Mouse (Mus musculus): ENCODE measurements around the gene Cbfb. TPM values are rescaled to one million over a fixed set of nuclear protein-coding genes. Genes with fewer than 3 reads are reported as not detected.

Cbfb gene
- polyA plus RNA-seq (2012; rRNA removed) = 25.0 and 35.6 TPM in 2 replicates

DNA sequence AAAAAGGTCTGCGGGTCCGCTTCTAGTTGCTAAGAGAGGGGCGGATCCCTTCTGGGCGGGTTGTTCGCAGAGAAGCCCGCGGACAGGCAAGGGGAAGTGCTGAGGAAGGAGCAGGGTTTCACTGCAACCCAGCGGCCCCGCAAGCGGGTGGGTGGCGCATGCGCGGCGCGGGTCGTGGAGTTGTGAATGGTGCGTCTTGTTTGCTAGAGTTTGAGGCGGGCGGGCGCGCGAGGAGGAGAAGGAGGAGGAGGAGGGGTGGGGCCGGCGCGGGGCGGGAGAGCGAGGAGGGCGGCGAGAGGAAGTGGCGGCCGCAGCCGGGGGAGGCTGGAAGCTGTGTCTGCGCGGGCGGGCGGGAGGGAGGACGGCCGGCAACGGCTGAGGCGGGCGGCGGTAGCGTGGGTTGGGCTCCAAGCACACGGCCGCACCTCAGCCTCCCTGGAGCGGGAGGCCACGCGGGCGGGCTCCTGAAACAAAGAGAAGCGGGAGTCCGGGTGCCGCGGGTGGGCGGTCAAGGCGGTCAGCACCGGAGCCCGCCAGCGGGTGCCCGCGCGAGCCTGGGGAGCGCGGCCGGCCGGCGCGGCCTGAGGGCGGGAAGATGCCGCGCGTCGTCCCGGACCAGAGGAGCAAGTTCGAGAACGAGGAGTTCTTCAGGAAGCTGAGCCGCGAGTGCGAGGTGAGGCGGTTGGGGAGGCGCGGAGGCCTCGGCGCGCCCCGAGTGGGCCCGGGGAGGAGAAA is at the start of gene Cbfb:
TSS of gene Cbfb (plus strand) at position 294 of the 735 bp plus-strand sequence.

GRCm38 (mm10) chr8:105131509-105131908 is 39.0 kb upstream of the Cbfb start, which contains the start of gene Ces4a:
Gene Ces4a (plus strand): TSS chr8:105131800.

GRCm38 (mm10) chr8:105224413-105225271 is 54.2 kb downstream of the Cbfb start, which contains the start of gene D230025D16Rik:
Gene D230025D16Rik (plus strand): TSS chr8:105225145.

GRCm38 (mm10) chr8:105254966-105255350 is 84.5 kb downstream of the Cbfb start, which contains the start of gene B3gnt9:
Gene B3gnt9 (minus strand): TSS chr8:105255153.

DNA sequence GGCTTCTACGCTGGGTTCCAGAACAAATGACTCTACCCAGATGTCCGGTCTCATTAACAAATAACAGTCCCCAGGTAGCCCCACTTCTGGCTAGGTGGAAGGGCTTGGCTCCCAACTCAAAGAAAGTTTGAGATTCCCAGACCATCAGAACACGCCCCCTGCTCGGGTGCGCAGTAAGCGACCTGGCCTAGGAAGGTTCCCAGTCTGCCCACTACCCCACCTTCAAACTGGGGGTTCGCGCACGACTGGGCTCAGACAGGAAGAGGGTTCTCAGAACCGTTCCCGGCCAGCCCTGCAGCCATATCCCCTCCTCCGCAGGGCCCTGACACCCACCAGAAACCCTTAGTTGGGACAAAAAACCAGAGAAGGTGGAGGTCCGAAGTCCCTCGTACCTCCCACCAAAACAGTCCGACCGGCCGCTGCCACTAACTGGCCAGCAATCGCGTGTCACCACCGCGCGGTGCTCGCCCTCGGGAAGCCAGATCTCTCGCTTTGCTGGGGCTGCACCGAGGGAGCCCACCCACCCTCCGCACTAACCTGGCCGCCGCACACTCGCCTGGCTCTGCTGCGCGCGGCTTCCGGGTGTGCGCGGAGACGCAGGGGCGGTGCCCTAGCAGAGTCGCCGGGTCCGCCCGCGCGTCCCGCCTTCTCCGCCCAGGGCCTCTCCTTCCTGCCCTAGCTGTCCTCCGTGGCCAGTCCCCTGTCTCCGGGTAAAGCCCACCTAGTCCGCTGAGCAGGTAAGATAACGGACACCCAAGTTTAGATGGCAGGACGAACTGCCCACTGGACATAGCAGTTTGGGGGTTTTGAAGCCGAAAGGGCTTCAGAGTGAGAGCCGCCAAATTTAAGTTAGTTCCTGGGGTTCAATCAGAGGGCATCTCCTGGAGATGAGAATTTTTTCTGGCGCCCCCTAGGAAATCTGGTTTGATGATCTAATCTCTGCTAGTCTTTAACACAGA is 93.8 kb downstream of the Cbfb start, which contains the start of the genes Tradd and Fbxl8:
TSS of gene Tradd (minus strand) at position 586 of the 959 bp plus-strand sequence.
TSS of gene Fbxl8 (plus strand) at position 625 of the 959 bp plus-strand sequence.

Other genes starting within 250 kb of the Cbfb start
- 0.04 TPM in 1 of 2 replicates, not detected in the other for gene Ces2e, start 244.4 kb upstream of the Cbfb start, polyA plus RNA-seq (2012; rRNA removed)
- 0.03 TPM in 1 of 2 replicates, not detected in the other for gene Ces2f, start 223.3 kb upstream of the Cbfb start, polyA plus RNA-seq (2012; rRNA removed)
- gene Ces2g, start 209.0 kb upstream of the Cbfb start, polyA plus RNA-seq (2012; rRNA removed) = 0.02 and 0.16 TPM in 2 replicates
- gene Ces2h, start 169.8 kb upstream of the Cbfb start, polyA plus RNA-seq (2012; rRNA removed) = not detected in 2 replicates
- not detected in 2 replicates for gene Ces3a, start 122.1 kb upstream of the Cbfb start, polyA plus RNA-seq (2012; rRNA removed)
- not detected in 2 replicates for gene Ces3b, start 86.9 kb upstream of the Cbfb start, polyA plus RNA-seq (2012; rRNA removed)
- gene Ces4a, start 38.9 kb upstream of the Cbfb start, polyA plus RNA-seq (2012; rRNA removed) = 0.05 TPM in 1 of 2 replicates, not detected in the other
- 29.8 and 31.5 TPM in 2 replicates for gene D230025D16Rik, start 54.5 kb downstream of the Cbfb start, polyA plus RNA-seq (2012; rRNA removed)
- 6.7 and 13.8 TPM in 2 replicates for gene B3gnt9, start 84.5 kb downstream of the Cbfb start, polyA plus RNA-seq (2012; rRNA removed)
- gene Tradd, start 93.9 kb downstream of the Cbfb start, polyA plus RNA-seq (2012; rRNA removed) = 8.9 and 10.0 TPM in 2 replicates
- 0.97 and 1.5 TPM in 2 replicates for gene Fbxl8, start 94.0 kb downstream of the Cbfb start, polyA plus RNA-seq (2012; rRNA removed)
- gene Hsf4, start 99.1 kb downstream of the Cbfb start, polyA plus RNA-seq (2012; rRNA removed) = 0.53 and 0.60 TPM in 2 replicates
- 1.5 and 2.1 TPM in 2 replicates for gene Nol3, start 105.5 kb downstream of the Cbfb start, polyA plus RNA-seq (2012; rRNA removed)
- gene 4931428F04Rik, start 119.2 kb downstream of the Cbfb start, polyA plus RNA-seq (2012; rRNA removed) = 154 and 165 TPM in 2 replicates
- gene Exoc3l, start 125.4 kb downstream of the Cbfb start, polyA plus RNA-seq (2012; rRNA removed) = 12.5 and 15.1 TPM in 2 replicates
- gene E2f4, start 127.0 kb downstream of the Cbfb start, polyA plus RNA-seq (2012; rRNA removed) = 105 and 107 TPM in 2 replicates
- 2.2 and 3.3 TPM in 2 replicates for gene Elmo3, start 134.9 kb downstream of the Cbfb start, polyA plus RNA-seq (2012; rRNA removed)
- gene Lrrc29, start 155.6 kb downstream of the Cbfb start, polyA plus RNA-seq (2012; rRNA removed) = 1.9 and 2.4 TPM in 2 replicates
- gene Tmem208, start 155.7 kb downstream of the Cbfb start, polyA plus RNA-seq (2012; rRNA removed) = 123 and 125 TPM in 2 replicates
- gene Fhod1, start 177.3 kb downstream of the Cbfb start, polyA plus RNA-seq (2012; rRNA removed) = 7.1 and 11.0 TPM in 2 replicates
- gene Slc9a5, start 178.2 kb downstream of the Cbfb start, polyA plus RNA-seq (2012; rRNA removed) = 40.7 and 42.5 TPM in 2 replicates
- 9.4 and 10.1 TPM in 2 replicates for gene Plekhg4, start 202.6 kb downstream of the Cbfb start, polyA plus RNA-seq (2012; rRNA removed)
- 0.04 and 0.05 TPM in 2 replicates for gene Kctd19, start 242.8 kb downstream of the Cbfb start, polyA plus RNA-seq (2012; rRNA removed)
- gene Lrrc36, start 242.9 kb downstream of the Cbfb start, polyA plus RNA-seq (2012; rRNA removed) = 1.4 and 1.6 TPM in 2 replicates

All from central nervous system, embryonic 14 days (tissue).